Mouse (Mus musculus) mouse embryonic stem cell (cell line): ENCODE data around the gene Nup43.

ENCODE experiments used
- in situ Hi-C, 2 experiments: fragments of 300-500 bp; cut with MboI; formaldehyde crosslinking; loops; 1 replicate in 1 of 2; 3 replicates in 1 of 2; pipeline ENCODE4 v1.14.3; 2019 to 2020; ENCODE audit warnings: low sequenced_read_pairs in 2 of 2, low pct_unique_long_range_greater_than_20kb in 1 of 2, mixed read lengths in 1 of 2; ENCODE audit not compliant: unreplicated experiment in 1 of 2

Nup43 gene

GRCm38 (mm10) chr10:7680731-7681301 is 13.5 kb downstream of the Nup43 start, which contains the start of the genes Pcmt1 and Lats1:
Gene Pcmt1 (minus strand): TSS chr10:7681136.
Gene Lats1 (plus strand): TSS chr10:7681214.
- in situ Hi-C loops = no loop called here

DNA sequence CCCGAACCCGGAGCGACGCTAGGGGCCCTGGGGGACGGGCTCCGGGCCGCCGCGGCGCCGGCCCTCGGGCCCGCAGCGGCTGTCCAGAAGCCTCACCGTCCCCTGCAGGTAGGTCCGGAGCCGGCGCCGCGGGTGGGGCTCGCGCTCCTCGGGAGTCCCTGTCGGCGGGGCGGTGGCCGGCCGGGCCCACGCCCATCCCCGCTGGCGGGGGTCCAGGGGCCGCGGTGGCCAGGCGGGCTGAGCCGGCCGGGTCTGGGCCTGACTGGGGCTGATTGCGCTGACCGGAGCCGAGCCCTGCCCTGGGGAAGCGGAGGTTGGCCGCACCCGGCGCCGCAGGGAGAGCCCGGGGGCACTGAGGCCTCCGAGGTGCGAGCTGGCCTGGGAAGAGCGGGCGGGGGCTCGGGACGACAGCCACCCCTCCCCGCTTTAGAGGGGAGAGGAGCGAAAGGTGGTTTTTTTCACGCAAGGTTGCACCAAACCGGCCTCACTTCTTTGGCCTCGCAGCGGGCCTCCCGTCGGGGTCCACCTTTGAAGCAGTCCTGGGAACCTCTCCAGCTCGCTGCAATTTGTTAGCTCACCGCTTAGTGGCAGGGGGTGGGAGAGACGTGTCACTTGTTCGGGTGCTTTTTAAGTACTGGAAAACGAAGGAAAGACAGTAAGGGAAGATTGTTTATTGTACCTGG is 14.2 kb downstream of the Nup43 start:
- in situ Hi-C loops = no loop called here

GRCm38 (mm10) chr10:7682249-7682648 is 14.9 kb downstream of the Nup43 start:
- in situ Hi-C loops = no loop called here

GRCm38 (mm10) chr10:7686902-7687301 is 19.6 kb downstream of the Nup43 start:
- in situ Hi-C loops = no loop called here

GRCm38 (mm10) chr10:7695286-7695685 is 28.0 kb downstream of the Nup43 start:
- in situ Hi-C loops = no loop called here

DNA sequence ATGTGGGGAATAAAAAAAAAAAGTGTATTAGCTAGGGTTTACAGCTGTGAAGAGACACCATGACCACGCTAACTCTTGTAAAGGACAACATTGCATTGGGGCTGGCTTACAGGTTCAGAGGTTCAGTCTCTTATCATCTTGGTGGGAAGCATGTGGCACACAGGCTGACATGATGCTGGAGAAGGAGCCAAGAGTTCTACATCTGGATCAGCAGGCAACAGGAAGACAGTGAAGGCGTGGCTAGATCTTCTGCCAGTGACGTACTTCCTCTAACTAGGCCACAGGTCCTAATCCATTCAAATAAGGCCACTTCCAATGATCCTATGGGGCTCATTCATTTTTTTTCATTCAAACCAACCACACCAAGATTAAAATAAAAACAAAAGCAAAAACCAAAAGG is 32.8 kb downstream of the Nup43 start:
- in situ Hi-C loops = no loop called here

GRCm38 (mm10) chr10:7702586-7702985 is 35.3 kb downstream of the Nup43 start:
- in situ Hi-C loops = no loop called here

DNA sequence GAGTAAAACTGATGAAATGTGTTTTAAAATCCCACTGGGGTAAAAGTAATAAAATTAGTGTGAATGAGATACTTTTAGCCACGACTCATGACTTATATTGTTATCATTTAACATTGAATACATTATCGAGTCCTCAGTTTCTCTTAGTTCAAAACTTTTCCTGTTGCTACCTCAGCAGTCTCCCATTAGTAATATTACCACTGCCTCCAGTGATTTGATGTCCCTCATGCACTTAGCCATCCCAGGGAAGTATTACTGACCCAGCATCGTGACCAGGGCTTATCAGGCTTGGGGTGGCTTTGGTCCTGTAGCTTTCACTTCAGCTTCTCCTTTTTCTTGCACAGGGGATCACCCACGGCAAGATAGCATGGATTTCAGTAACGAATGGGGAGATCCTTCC is 42.8 kb downstream of the Nup43 start:
- in situ Hi-C loops = no loop called here

- in situ Hi-C loops = no loop called here
Observed at GRCm38 (mm10) chr10:7712506-7712905, 45.2 kb downstream of the Nup43 start.

- in situ Hi-C loops = no loop called here
Observed at GRCm38 (mm10) chr10:7715056-7715455, 47.8 kb downstream of the Nup43 start.

DNA sequence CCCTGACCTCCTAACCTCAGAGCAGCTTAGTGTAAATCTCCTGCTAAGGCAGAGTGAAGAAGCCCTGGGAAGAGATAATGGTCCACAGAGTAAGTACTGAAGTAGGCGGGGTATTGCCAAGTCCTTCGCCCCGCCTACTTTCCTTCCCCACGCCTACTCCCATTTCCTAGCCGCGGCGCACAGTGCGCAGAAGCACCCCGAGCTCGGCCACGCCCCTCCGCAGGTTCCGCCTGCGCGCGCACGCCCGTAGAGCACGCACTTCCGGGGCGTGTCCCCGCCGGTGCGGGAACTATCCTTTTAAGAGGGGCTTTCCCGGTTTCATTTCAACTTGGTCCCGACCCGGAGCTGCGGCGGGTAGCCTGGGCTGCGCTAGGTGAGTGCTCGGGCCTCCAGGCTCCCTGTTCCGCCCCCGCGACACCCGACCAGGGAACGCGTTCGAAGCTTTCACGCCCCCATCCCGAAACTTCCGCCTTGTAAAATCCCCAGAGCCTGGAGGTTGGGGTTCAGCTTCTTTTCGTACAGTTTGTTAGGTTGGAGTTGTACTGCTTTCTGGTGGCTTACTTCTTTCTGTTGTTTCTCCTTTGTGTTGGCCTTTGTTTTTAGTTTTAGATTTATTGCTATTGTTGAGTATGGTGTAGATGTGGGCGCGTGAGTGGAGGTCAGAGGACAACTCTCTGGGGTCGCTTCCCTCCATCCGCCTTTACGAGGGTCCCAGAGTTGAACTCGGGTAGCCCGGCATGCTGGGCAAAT is 58.6 kb downstream of the Nup43 start, which contains the start of gene Katna1:
Gene Katna1 (plus strand): TSS at position 250 of the 750 bp plus-strand sequence.
- in situ Hi-C loops = no loop called here

GRCm38 (mm10) chr10:7726501-7726812 is 59.2 kb downstream of the Nup43 start:
- in situ Hi-C loops = no loop called here

DNA sequence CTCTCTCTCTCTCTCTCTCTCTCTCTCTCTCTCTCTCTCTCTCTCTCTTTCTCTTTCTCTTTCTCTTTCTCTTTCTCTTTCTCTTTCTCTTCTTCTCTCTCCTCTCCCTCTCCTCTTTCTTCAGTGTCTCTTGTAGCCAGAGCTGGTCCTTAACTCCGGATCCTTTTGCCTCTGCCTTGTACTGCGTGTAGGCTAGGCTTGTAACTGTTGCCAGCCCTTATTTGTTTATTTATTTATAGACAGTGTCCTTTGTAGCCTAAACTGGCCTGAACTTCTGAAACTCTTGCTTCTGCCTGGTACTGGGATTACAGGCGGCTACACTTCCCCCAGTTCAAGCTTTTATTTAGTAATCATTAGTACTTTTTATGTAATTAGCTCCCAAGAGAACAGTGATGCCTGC is 59.7 kb downstream of the Nup43 start:
- in situ Hi-C loops = no loop called here
